Mouse (Mus musculus) embryonic facial prominence, embryonic 12.5 days (tissue): ENCODE measurements around the gene Nr2f1. TPM values are rescaled to one million over a fixed set of nuclear protein-coding genes. Genes with fewer than 3 reads are reported as not detected.
"Not testable (repeated sequence)": the region's sequence is repeated elsewhere in the genome, so short reads cannot be mapped to it uniquely, and the experiment has no call there.

Source experiments
- ATAC-seq: fragments of 200-750 bp; cut with Nextera tagmentation; 2 replicates; pipeline ENCODE4 v1.8.0; 2017; ENCODE audit not compliant: insufficient number of reproducible peaks, insufficient read depth, low FRiP score, low TSS enrichment
- H3K27ac ChIP-seq: fragments of 300-500 bp; sonication (generic); 2 replicates; pipeline ENCODE4 v1.5.1; 2016; ENCODE audit warnings: mild to moderate bottlenecking
- H3K27me3 ChIP-seq: fragments of 300-500 bp; sonication (generic); 2 replicates; pipeline ENCODE4 v1.6.1; 2016; ENCODE audit warnings: mild to moderate bottlenecking, moderate library complexity
- H3K36me3 ChIP-seq: fragments of 300-500 bp; sonication (generic); 2 replicates; pipeline ENCODE4 v1.6.1; 2016; ENCODE audit warnings: mild to moderate bottlenecking
- H3K4me1 ChIP-seq: fragments of 300-500 bp; sonication (generic); 2 replicates; pipeline ENCODE4 v1.6.1; 2016
- H3K4me2 ChIP-seq: fragments of 300-500 bp; sonication (generic); replicated peaks from 2 replicates; pipeline ENCODE4 v1.6.1; 2016; ENCODE audit warnings: mild to moderate bottlenecking, moderate library complexity
- H3K4me3 ChIP-seq: fragments of 300-500 bp; sonication (generic); 2 replicates; pipeline ENCODE4 v1.5.1; 2016; ENCODE audit warnings: mild to moderate bottlenecking
- H3K9ac ChIP-seq: fragments of 300-500 bp; sonication (generic); 2 replicates; pipeline ENCODE4 v1.6.1; 2016; ENCODE audit warnings: mild to moderate bottlenecking, moderate library complexity
- H3K9me3 ChIP-seq: fragments of 300-500 bp; sonication (generic); 2 replicates; pipeline ENCODE4 v1.6.1; 2016; ENCODE audit warnings: mild to moderate bottlenecking, moderate library complexity
- WGBS: fragments of 180-500 bp; shearing (Covaris S2); methylation state at CpG from one replicate; pipeline ENCODE4 v1.1.7; 2016; 5-methylcytosine and 5-hydroxymethylcytosine counted together
- polyA plus RNA-seq: library from polyadenylated mRNA; unstranded; fragments of >200 nt; fragmentation: Nextera tagmentation; extraction: Ambion mirVana; gene quantifications from 2 replicates; pipeline ENCODE4 v1.2.1, GENCODE M21; 2016

The Nr2f1 gene
- 46.5 and 49.0 TPM in 2 replicates for polyA plus RNA-seq

DNA sequence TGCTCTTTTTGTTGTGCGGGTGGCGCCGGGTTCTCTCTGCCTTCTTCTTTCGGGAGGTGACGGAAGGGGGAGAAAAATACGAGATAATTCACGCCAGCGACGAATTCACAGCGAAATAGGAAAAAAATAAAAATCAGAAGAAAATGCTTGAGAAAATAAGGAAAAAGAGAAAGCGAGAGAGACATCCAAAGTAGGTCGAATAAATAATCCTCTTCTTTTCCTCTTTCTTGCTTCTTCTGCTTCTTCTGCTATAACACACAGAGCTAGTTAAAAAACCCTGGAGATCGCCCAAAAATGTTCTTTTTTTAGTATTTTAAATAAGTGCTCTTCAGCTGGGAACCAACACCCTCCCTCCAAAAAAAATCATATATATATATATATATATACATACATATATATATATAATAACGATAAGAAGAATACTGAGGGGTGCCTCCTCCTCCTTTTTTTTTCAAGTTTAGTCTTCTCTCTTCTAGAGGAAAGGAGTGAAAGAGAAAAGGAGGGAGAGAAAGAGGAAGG lies at the start of gene Nr2f1:
TSS of gene Nr2f1 (minus strand) at position 116 of the 519 bp plus-strand sequence.
- H3K9me3 ChIP-seq, result no peaks in the 10 kb centered on the region
- peak within 1 kb of the TSS; percentile 100 for H3K27ac ChIP-seq
- whole genome bisulfite sequencing, result under 1% methylated on average over 14 of the region's 14 CpGs
- H3K36me3 ChIP-seq, result peaks cover 7% of the 10 kb centered on the region; the same call in 1 of the 2 replicates
- no peak for ATAC-seq
- H3K27me3 ChIP-seq, result peaks cover 9% of the 10 kb centered on the region; the same call in 1 of the 2 replicates
- H3K4me2 ChIP-seq, result peak within 1 kb of the TSS; percentile 80
- peaks cover 10% of the 10 kb centered on the region for H3K4me1 ChIP-seq
- peak within 1 kb of the TSS; percentile 87 for H3K4me3 ChIP-seq
- peak within 1 kb of the TSS; percentile 98 for H3K9ac ChIP-seq

DNA sequence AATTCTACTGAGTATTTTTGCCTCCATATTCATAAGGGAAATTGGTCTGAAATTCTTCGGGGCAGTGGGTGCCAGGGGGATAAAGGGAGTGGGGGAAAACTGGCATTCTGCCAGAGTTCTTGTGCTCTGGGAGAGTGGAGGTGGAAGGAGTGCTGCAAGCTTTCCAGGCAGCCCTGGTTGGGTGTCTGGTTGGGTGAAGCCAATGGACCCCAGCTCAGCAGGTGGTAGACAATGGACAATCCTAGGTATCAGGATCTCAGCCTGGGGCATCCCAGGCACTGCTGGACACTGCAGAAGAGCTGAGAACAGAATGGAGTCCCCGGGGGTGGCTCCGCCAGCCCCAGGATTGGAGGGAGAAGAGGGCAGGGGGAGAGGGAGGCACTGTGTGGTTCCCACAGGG lies 22.1 kb upstream of the Nr2f1 start:
- Histone ChIP-seq H3K4me2 (no peak overlapping the region), H3K36me3 (no peaks in the 10 kb centered on the region), H3K4me3 (no peak overlapping the region), H3K27me3 (no peaks in the 10 kb centered on the region), H3K27ac (no peak overlapping the region), H3K9ac (no peak overlapping the region), H3K4me1 (no peaks in the 10 kb centered on the region), H3K9me3 (no peaks in the 10 kb centered on the region)
- no peak for ATAC-seq
- WGBS, result 90% methylated on average over 3 of the region's 3 CpGs

DNA sequence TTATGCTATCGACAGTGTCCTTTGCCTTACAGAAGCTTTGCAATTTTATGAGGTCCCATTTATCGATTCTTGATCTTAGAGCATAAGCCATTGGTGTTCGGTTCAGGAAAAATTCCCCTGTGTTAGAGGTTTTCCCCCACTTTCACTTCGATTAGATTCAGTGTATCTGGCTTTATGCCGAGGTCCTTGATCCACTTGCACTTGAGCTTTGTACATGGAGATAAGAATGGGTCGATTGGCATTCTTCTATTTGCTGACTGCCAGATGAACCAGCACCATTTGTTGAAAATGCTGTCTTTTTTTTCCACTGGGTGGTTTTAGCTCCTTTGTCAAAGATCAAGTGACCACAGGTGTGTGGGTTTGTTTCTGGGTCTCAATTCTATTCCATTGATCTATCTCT lies 20.7 kb upstream of the Nr2f1 start:
- not testable (repeated sequence) for ATAC-seq
- 92% methylated on average over 6 of the region's 6 CpGs for WGBS

DNA sequence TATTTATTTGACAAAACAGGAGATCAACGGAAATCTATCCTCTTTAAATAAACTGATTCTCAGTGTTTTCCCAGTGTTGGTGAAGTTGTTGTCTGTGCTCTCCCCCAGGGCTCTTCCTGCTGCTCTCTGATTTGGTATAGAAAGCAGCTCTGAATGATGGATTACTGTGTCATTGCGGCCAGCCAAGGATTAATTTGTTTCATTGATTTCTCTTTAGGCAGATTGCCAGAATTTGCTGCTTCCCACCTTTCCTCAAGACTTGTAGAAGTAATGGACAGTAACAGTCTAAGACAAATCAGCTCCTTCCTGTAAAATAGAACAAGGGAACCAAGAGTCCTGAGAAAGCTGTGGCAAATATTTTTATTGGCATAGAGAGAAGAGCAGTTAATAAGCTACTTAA lies 15.7 kb upstream of the Nr2f1 start:
- no peak overlapping the region for H3K4me2 ChIP-seq
- no peak for ATAC-seq
- H3K36me3 ChIP-seq, result no peaks in the 10 kb centered on the region
- no peak overlapping the region for H3K27ac ChIP-seq
- no peaks in the 10 kb centered on the region for H3K9me3 ChIP-seq
- H3K4me1 ChIP-seq, result peaks cover 25% of the 10 kb centered on the region
- H3K4me3 ChIP-seq, result no peak overlapping the region
- 44% methylated on average over 2 of the region's 2 CpGs for WGBS
- H3K27me3 ChIP-seq, result peaks cover 12% of the 10 kb centered on the region
- H3K9ac ChIP-seq, result no peak overlapping the region

More for the DNA sequence above, 20.7 kb upstream of the Nr2f1 start:
- H3K27ac ChIP-seq, H3K36me3 ChIP-seq, H3K9me3 ChIP-seq, H3K4me2 ChIP-seq, H3K9ac ChIP-seq, H3K4me3 ChIP-seq, H3K4me1 ChIP-seq, H3K27me3 ChIP-seq: not testable (repeated sequence)

DNA sequence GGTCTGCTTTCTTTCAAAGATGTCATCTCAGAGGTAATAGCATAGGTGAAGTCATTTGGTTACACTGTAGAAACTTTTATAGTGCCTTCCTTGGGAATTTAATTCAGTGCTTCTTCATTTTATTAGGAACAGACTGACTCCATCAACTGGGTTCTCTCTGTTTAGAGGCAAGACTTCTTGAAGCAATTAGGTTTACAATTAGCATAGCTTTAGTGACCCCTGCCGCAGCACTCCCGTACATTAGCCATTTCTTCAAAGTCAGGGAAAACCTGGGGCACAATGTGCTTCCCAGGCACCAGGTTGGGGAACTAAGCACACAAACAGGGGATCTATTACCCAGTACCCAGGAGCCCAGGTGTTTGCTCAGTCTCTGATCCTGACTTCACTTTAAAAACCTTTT lies 13.6 kb upstream of the Nr2f1 start:
- Histone ChIP-seq H3K9ac (no peak overlapping the region), H3K4me3 (no peak overlapping the region), H3K9me3 (no peaks in the 10 kb centered on the region), H3K27me3 (peaks cover 12% of the 10 kb centered on the region), H3K36me3 (no peaks in the 10 kb centered on the region), H3K4me1 (peaks cover 32% of the 10 kb centered on the region), H3K4me2 (no peak overlapping the region), H3K27ac (no peak overlapping the region)
- no peak for ATAC-seq
- 15% methylated on average over 2 of the region's 2 CpGs for WGBS

DNA sequence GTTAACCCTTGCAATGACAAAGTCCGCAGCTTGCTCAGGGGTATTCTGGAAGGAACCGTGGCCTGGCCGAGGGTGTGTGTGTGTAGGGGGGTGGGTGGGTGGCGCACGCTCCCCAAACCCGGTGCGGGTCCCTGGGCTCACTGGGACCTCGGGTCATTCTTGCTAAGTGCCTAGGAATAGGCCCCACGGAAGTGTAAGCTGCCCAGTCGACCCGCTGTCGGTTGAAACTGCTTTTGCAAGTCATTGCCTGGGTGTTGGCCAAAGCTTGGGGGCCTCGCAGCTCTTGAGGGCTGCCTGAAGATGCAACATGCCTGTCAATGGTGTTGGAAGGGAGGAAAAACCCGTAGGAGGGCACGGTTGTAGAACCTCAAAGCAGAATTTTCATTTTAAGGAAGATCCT lies 12.6 kb upstream of the Nr2f1 start:
- Histone ChIP-seq H3K9me3 (no peaks in the 10 kb centered on the region), H3K9ac (no peak overlapping the region), H3K27me3 (peaks cover 12% of the 10 kb centered on the region), H3K36me3 (no peaks in the 10 kb centered on the region), H3K4me2 (no peak overlapping the region), H3K27ac (0 out of 2 replicates have a peak overlapping the region, but pooled peaks have one; percentile 7), H3K4me1 (peaks cover 32% of the 10 kb centered on the region), H3K4me3 (no peak overlapping the region)
- WGBS, result 36% methylated on average over 15 of the region's 15 CpGs
- no peak for ATAC-seq

DNA sequence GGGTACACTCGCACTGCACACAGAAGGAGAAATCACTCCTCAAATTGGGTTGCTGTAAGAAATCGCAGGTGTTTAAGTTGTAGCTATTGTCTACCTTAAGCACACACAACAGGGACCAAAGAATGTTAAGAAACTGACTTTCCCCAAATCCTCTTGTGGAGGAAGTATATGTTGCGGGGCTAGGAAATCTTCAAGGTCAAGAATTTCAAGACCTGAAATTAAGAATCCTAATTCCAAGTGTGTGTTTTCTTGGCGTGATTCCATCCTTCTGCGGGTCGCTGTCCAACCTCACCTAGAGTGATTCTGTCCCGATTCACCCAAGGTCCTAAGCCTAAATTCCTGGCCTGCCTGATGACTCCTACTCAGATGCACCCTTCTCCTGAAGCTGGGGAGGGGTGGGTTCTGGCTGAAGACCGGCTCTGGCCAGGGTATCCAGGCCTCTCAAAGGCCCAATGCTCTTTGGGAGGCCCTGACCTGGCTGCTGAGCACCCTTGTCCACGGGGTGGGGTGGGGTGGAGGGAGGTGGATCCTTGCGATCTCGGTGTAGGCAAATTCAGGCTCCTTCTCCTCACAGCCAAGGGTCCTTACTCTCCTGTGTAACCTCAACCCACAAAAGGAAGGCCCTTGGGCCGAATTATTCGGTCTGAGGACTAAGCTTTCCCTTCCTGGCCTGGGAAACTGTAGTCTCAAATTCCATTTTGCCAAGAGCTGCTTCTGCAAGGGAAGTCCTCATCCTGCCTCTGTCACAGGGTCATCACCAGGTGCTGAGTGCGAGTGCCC lies 11.9 kb upstream of the Nr2f1 start:
- H3K36me3 ChIP-seq, result no peaks in the 10 kb centered on the region
- 23% methylated on average over 14 of the region's 14 CpGs for WGBS
- no peak overlapping the region for H3K27ac ChIP-seq
- no peaks in the 10 kb centered on the region for H3K9me3 ChIP-seq
- peaks cover 12% of the 10 kb centered on the region for H3K27me3 ChIP-seq
- H3K4me2 ChIP-seq, result peak overlapping the region; percentile 77; the same call in 1 of the 2 replicates
- H3K4me1 ChIP-seq, result peaks cover 32% of the 10 kb centered on the region
- ATAC-seq, result no peak
- H3K9ac ChIP-seq, result no peak overlapping the region
- no peak overlapping the region for H3K4me3 ChIP-seq

- ATAC-seq, result peak; percentile 57; the same call in 1 of the 2 replicates
- Histone ChIP-seq H3K36me3 (no peaks in the 10 kb centered on the region), H3K4me2 (peak overlapping the region; percentile 77), H3K4me1 (peaks cover 32% of the 10 kb centered on the region), H3K9me3 (no peaks in the 10 kb centered on the region), H3K9ac (peak overlapping the region; percentile 60), H3K27me3 (peaks cover 12% of the 10 kb centered on the region), H3K4me3 (peak overlapping the region; percentile 37), H3K27ac (peak overlapping the region; percentile 78)
- 6% methylated on average over 13 of the region's 13 CpGs for WGBS
Measured at GRCm38 (mm10) chr13:78210748-78211089, 11.2 kb upstream of the Nr2f1 start.

GRCm38 (mm10) chr13:78210029-78210747 lies 10.6 kb upstream of the Nr2f1 start:
- WGBS, result 1% methylated on average over 38 of the region's 38 CpGs
- Histone ChIP-seq H3K4me2 (peak overlapping the region; percentile 77), H3K36me3 (no peaks in the 10 kb centered on the region), H3K9me3 (no peaks in the 10 kb centered on the region), H3K27me3 (peaks cover 12% of the 10 kb centered on the region), H3K4me1 (peaks cover 32% of the 10 kb centered on the region), H3K9ac (peak overlapping the region; percentile 60), H3K4me3 (peak overlapping the region; percentile 37), H3K27ac (peak overlapping the region; percentile 78)
- peak; percentile 68; the same call in 1 of the 2 replicates for ATAC-seq

GRCm38 (mm10) chr13:78209611-78210028 lies 10.1 kb upstream of the Nr2f1 start:
- ATAC-seq, result no peak
- H3K27ac ChIP-seq, result peak overlapping the region; percentile 14
- H3K4me1 ChIP-seq, result peaks cover 32% of the 10 kb centered on the region

GRCm38 (mm10) chr13:78208689-78209410 lies 9.3 kb upstream of the Nr2f1 start:
- no peak for ATAC-seq
- 19% methylated on average over 14 of the region's 14 CpGs for WGBS
- Histone ChIP-seq H3K27ac (no peak overlapping the region), H3K27me3 (peaks cover 12% of the 10 kb centered on the region), H3K9me3 (no peaks in the 10 kb centered on the region), H3K4me3 (no peak overlapping the region), H3K4me1 (peaks cover 35% of the 10 kb centered on the region), H3K9ac (no peak overlapping the region), H3K36me3 (no peaks in the 10 kb centered on the region), H3K4me2 (peak overlapping the region; percentile 77)

More at GRCm38 (mm10) chr13:78209611-78210028, 10.1 kb upstream of the Nr2f1 start:
- Histone ChIP-seq H3K4me3 (peak overlapping the region; percentile 37), H3K27me3 (peaks cover 12% of the 10 kb centered on the region), H3K36me3 (no peaks in the 10 kb centered on the region), H3K9ac (peak overlapping the region; percentile 60), H3K9me3 (no peaks in the 10 kb centered on the region), H3K4me2 (peak overlapping the region; percentile 77)
- 0% methylated on average over 12 of the region's 12 CpGs for WGBS
